Mouse (Mus musculus): ENCODE data around the gene Wnt10a.

Wnt10a gene

DNA sequence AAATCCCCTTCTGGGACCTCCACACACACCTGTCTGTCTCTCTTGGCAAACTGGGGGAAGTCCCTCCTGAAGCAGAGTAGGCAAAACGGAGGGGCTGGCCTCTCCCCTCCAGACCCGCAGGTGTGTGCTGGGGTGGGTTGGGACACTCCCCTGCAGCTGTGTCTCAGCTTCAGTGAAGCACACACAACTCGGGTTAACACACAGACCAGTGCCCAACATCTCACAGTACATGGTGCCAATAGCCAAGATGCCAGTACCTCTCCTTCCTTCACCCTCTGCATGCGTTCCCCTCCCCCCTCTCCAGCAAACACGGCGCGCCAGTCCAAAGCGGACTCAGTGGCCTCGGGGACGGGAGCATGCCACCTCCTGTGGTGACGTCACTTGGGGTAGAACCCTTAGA lies at the start of gene Wnt10a:
Gene Wnt10a (plus strand): TSS at position 268 of the 400 bp plus-strand sequence.
- no peak for DNase-seq (ENCODE audit: low spot score in 2 of 2)

DNA sequence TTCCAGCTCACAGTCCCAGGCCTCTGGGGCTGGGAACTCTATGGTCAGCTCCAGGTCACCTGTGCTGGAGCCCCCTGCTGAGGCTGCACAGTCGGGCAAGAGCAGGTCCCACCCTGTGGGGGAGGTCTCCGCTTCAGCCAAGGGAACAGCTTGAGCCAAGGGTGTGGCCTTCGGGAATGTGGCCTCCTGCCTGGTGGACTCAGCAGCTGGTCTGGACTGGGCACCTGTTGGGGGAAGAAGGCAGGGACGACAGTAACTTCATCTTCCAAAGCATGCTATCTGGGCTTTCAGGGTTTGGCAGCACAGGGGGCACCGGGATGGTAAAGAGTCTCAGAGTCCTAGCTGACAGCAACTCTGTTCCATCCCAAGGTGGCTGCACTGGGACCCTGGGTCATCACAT lies 44.0 kb upstream of the Wnt10a start:
- DNase-seq (ENCODE audit: low spot score in 2 of 2), result no peak

DNA sequence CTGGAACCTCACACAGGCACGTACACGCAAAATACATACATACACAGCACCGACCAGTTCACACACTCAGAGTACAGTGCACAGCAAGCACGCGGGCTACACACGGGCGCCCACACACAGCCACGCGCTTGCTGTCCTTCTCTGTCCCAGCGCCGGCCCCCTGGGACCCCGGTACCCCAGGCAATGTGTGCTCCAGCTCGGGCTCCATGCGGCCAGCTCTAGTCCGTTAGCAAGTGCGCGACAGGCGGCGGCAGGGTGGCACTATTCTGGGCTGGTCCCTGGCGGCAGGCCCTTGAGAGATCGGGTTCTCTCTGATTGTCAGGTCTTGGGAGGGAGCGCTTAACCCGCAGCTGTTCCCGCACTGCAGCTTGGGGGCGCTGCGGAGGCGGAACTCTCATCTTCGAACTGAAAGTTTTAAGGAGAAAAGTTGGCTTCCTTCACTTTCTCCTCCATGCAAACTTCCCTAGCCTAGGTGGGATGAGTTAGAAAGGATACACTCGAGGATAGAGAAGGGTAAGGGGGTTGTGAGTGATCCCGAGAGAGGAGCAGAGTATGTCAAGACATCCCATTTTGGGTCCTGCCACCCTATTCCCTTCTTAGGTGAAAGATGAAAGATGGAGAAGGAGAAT lies 42.6 kb upstream of the Wnt10a start, which contains the start of gene Prkag3:
Gene Prkag3 (minus strand): TSS at position 579 of the 629 bp plus-strand sequence.
- DNase-seq (ENCODE audit: low spot score in 2 of 2), result peak; percentile 43 to 44

DNA sequence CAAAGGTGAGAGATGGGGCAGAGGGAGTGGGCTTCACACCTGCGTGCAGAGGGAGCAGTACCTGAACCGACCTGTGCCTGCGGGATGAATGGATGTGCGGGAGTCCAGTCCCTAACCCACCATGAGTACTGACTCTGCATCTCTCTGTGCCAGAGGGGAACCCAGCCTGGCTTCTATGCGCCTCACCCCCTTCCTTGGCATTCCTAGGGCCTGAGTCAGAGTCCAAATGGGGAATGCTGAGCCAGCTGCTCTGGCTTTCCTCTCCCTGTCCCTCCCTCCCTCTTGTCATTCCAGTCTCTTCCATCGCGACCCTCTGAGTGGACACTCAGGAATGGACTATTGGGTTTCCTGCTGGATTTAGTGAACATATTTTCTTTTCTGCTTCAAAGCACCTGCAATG lies 42.0 kb upstream of the Wnt10a start:
- DNase-seq (ENCODE audit: low spot score in 2 of 2), result no peak

DNA sequence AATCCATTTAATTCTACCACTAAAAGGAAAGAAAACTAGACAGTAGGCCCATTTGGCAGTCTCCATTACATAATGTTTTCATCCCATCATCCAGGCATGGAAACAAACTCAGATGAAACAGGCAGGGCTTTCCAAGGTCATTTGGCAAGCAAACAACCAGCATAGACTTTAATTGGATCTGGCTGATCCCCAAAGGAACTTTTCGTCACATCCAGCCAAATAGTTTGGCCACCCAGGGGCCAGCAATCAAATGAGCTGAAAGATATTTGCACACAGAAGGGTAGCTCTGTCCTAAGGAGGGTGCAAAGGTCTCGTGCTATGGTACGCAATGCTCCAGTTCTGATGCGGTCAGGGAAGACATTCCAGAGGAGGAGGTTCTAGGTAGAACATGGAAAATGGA lies 40.6 kb upstream of the Wnt10a start:
- DNase-seq (ENCODE audit: low spot score in 2 of 2), result peak; percentile 37 to 49

DNA sequence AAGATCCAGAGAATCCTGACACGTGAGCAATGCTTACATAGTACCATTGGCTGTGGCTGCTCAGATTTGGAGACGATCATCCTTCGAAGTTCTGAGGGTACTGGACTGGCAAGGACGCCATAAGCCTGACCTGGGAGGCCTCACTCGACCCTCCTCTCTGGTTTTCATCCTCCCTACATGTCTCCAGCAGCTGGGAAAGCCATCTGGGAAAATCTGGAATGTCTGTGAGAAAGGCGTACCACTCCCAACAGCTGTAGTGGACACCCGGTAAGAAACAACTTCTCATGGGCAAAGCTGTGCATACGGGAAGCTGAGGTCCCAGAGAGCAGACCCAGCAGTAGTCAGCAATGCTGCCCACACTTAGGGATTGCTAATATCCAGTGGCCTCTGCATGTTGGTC lies 39.2 kb upstream of the Wnt10a start:
- no peak for DNase-seq (ENCODE audit: low spot score in 2 of 2)

DNA sequence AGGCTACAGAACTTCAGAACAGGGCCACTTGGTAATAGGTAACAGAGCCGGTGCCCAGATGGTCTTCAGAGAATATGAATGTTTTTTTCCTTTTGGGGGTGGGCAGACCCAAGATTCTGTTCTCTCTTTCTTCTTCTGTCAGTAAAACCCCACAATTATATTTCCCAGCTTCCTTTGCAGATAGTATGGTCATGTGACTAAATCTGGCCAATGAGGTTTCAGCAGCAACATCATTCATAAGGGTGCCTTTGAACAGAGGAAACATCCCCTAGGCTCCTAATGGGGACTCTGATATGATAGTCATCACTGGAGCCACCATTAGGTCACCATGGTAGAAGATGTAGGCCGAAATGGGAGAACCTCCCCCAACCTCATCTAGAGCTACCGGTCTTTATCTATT lies 38.5 kb upstream of the Wnt10a start:
- DNase-seq (ENCODE audit: low spot score in 2 of 2), result no peak

DNA sequence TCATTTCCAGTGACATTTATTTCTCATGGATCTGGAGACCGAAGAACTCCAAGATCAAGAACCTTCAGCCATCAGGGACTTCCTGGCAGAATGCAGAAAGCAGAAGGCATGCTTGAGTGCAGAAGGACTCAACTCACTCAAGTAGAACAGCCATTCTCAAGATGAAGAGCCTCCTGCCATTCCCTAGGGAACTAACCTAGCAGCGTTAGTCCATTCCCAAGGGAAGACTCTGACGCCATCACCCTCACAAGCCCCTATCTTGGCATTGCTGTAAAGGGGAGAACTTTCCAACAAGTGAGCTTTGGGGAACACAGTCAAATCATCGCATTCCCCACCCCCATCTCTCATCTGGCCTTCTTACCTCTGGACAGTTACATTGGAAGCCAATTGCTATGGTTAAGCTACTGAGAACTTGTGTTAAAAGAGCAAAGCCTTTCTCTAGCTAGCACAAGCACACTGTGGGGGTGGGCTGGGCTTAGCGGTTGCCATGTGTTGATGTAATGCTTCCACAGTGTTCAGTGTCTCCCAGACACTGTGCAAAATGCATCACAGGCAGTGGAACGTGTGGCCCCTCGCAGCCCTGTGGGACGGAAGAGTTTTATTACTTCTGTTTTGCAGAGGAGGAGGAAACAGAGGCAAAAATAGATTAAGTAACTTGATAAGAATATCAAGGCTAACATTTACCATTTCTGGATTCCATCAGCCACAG lies 37.9 kb upstream of the Wnt10a start:
- no peak for DNase-seq (ENCODE audit: low spot score in 2 of 2)

DNA sequence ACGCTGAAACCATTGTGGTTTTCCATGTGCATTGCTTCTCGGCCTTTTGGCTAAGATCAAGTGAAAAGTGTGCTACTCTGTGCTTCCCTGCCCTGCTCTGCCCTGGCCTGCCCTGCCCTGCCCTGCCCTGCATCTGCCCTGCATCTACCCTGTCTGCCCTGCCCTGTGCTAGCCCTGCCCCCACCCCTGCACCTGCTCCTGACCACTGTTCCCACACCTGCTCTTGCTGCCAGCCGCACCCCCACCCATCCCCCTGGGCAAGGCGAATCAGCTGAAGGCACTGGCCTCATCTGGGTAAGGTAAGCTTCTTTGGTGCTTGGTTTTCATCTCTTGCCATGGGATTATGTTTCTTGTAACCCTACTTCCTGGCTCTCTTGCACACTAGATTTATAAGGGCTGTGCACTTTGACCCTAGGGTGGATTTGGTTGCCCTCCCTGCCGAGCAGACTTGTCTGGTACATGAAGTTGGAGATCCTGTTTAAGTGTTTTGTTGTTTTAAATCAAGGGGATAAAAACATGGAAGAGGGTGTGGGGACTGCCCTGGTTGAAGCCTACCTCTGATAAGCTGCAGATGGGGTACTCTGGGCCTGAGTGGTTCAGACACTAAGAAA lies 37.0 kb upstream of the Wnt10a start:
- DNase-seq (ENCODE audit: low spot score in 2 of 2), result no peak

DNA sequence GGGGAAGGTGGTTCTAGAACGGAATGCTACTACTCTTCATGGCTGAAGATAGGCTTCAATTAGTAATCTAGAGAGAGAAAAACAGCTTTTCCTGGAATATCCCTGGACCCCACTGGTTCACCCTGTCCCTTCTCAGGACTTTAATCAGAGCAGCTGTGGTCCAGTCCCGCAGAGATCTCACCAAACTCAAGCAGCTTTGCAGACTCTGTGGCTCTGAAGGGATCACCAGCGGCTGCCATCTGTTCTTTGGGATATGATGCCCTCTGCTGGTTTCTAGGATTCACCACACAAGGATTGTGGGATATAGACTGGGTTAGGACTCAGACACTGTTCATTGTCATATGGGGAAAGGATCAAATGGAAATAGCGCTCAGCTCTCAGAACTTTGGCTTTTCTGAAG lies 31.5 kb upstream of the Wnt10a start:
- peak; percentile 60 to 65 for DNase-seq (ENCODE audit: low spot score in 2 of 2)

DNA sequence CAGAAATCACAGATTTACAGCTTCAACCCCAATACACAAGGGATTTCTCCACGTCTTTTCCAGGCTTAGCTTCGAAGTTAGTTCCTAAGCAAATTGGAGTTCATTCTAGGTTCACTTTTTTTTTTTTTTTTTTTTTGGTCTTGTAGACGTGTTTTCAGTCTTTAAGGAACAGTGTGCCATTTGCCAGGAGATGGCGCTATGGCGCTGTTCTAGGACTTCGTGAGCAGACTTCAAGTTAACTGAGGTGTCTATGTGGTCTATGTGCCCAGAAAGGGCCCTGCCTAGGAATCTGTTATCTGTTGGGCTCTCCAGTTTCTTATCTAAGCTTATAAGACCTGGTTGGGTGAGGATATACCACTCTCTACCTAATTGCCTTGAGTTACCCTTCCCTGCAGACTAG lies 28.2 kb upstream of the Wnt10a start:
- DNase-seq (ENCODE audit: low spot score in 2 of 2), result peak; percentile 74 to 88

DNA sequence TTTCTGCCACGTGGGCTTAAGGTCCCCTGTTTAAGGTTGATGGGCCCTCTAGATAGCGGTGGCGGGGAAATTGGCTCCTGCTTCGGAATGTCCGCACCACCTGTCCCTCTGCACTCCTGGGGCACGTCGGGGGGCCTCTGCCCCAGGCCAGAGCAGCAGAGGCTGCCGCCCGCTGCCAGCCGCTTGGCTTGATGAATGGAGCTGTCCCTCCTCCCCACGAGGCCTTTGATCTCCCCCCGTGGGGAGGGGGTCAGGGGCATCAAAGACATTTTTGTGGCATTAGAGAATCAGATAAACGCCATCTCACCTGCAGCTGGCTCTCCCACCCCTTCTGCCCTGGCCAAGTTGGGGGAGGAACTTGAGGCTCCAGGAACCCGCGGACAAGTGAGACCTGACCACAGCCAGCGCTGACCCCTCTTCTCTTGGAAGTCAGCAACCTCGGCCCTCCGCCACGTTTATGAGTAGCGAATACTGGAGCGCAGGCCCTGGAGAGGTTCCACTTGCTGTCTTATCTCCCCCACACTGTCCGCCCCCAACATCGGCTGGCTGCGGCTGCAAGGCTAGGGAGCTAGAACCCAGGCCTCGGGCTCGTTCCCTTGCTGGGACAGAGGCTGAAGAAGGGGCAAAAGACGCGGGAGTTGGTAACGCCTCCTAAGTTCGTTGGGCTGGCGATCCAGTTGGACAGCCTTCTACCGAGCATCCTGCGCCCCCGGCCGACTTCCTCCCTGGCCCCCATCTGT lies 20.4 kb upstream of the Wnt10a start:
- DNase-seq (ENCODE audit: low spot score in 2 of 2), result no peak

DNA sequence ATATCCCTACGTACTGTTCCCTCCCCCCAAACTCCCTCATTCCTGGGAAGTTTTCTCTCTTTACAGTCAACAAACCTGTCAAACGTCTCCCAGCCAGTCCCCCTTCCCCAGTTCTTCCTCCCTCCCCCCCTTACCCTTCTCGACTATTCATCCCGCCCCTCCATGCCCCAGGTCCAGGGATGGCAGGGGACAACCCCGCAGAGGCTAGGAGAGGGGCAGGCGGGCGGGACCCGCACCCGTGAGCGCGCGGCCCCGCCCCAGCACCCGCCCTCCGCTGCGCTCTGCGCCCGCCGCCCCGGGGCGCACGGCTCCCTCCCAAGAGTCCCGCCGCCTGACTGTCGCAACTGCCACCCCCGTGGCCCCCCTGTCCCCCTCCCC lies 19.9 kb upstream of the Wnt10a start:
- no peak for DNase-seq (ENCODE audit: low spot score in 2 of 2)

DNA sequence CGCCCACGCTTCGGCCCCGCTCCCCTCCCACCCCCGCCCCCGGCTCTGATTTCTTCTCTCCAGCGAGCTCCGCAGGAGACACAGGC lies 19.6 kb upstream of the Wnt10a start, which contains the start of gene Wnt6:
Gene Wnt6 (plus strand): TSS at position 48 of the 86 bp plus-strand sequence.
- DNase-seq (ENCODE audit: low spot score in 2 of 2), result no peak

DNA sequence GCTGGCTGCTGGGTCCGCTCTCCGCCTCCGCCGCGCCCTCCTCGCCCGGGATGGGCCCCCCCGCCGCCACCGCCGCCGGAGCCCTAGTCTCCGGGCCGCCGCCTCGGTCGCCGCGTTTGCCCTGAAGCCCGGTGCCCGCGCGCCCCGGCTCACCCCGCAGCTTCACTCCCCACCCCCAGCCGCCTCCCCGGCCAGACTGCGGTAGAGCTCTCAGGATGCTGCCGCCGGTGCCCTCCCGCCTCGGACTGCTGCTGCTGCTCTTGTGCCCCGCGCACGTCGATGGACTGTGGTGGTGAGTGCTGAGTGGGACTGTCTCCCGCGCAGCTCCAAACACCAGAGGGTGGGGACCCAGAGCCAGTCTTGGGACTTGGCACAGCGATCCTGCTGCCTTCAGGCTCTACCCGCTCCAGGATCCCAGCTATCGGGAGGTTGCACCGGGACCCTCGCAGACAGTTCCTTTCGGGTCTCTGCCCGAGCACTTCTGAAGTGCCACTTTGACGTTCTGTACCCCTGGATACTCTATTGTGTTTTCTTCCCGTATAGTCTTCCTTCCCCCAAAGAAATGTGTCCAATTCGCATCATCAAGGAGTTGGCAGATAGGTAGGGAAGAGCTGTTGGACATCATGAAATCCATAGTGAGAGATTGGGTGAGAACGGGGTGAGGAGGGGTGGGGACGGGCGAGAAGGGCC lies 19.2 kb upstream of the Wnt10a start:
- no peak for DNase-seq (ENCODE audit: low spot score in 2 of 2)

DNA sequence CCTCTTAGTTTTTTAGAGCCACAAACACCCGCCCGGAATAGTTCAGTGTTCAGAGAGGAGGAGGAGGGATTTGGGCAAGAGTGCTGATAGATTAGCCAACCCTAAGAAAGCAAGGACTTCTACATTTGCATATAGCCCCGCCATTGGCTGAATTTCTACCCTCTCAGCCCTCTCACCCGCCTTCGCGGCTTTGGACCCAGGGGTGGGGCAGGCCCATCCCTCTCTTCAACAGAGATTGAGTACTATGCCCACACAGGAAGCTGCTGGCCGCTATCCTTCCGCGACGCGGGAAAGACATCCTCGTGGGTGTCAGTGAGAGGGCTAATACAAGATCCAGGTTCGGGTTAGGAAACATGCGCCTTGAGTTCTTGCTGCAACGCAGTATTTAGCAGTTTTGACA lies 18.2 kb upstream of the Wnt10a start:
- peak; percentile 67 to 68 for DNase-seq (ENCODE audit: low spot score in 2 of 2)

DNA sequence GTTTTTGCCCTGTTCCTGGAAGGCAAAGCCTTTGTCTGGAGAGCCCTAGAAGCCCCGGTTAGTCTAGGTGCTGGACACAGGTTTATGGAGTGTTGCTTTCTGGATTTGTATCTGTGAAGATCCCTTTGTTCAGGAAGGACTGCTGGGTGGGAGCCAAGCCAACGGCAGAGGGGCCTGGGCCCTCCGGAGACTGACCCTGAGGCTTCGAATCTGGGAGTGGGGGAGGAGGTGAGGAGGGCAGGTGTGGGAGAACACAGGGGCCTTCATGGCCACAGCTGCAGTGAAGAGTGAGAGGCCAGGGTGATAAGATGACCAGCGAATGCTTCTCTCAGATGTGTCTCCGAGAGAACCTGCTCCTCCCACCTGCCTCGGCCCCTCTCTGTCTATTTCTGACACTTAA lies 17.3 kb upstream of the Wnt10a start:
- DNase-seq (ENCODE audit: low spot score in 2 of 2), result no peak

DNA sequence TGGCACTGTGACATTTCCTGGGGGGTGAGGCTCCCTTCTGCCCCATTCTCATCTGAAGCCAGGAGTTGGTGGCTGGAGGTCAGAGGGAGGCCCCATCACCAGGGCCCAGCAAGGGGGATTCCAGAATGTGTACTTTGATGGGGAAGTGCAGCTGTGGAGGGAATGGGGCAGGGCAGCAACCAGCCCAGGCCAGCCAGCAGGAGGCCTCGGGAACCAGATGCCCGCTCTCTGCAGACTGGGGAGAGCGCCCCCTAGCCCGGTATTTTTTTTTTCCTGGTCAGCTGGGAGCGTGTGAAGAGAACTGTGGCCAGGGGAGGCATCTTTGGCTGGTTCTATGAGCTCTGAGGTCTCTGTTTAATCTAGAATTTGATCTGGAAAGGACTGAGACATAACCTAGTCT lies 15.5 kb upstream of the Wnt10a start:
- peak in 1 of 2 experiments; percentile 41 for DNase-seq (ENCODE audit: low spot score in 2 of 2)

DNA sequence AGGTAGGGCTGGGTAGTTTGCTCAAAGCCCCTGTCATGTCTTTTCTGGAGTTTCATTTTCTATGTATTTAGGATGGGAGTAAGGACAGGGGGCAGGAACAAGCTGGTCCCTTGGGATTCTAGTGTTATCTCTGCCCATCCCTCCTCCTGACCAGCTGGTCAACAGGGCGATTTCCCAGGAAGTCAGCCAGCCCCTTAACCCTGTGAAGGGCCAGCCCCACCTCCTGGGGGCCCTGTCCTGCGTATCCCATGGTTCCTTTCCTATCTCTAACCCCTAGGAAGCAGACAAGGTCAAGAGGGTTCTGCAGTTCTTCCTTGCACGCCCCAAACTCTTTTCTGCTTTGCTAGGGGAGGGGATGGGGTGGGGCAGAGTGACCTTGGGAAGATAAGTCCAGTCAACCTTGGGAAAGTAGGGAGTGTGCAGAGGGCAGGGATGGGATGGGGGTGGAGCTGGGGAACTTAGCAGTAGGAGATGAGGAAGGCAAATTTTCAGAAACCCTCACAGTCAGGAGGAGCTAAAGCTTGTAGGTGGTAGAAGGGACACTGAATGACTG lies 12.3 kb upstream of the Wnt10a start:
- no peak for DNase-seq (ENCODE audit: low spot score in 2 of 2)

DNA sequence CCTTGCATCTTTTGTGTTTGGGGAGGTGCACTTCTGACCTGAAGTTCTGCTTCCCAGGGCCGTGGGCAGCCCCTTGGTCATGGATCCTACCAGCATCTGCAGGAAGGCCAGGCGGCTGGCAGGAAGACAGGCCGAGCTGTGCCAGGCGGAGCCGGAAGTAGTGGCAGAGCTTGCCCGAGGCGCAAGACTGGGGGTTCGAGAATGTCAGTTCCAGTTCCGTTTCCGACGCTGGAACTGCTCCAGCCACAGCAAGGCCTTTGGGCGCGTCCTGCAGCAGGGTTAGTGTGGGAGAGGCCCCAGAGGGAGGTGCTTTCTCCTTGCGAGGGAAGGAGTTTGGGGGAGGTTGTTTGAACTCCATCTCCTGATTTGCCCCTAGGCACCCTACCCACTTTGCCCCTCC lies 9.3 kb upstream of the Wnt10a start:
- DNase-seq (ENCODE audit: low spot score in 2 of 2), result no peak

DNA sequence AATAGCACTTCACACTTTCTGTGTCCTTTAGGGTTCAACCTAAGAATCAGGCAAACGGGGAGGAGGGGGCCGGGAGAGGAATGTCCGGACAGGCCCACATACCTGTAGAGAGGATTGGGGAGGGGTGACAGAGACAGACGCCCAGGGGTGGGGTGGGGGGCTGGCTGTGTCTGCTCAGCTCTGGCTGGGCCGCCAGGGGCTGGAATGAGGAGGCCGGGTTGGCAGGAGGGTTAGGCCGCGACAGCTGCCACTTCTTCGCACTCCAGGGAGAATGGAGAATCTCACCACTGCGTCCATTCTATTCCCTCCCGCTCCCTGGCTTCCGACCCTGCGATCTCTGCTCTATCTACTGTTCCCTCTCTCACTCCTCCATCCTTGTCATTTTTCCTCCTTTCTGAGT lies 7.8 kb upstream of the Wnt10a start:
- DNase-seq (ENCODE audit: low spot score in 2 of 2), result no peak

All from right cerebral cortex, postnatal 10 days (tissue).